Mouse (Mus musculus) forebrain, embryonic 12.5 days (tissue): ENCODE measurements around the gene Syt15. TPM values are rescaled to one million over a fixed set of nuclear protein-coding genes. Genes with fewer than 3 reads are reported as not detected.
A peak's percentile ranks its signal among the peaks of the same experiment; 100 is the strongest.

Source experiments
- ATAC-seq: fragments of 200-750 bp; cut with Nextera tagmentation; 2 replicates; pipeline ENCODE4 v1.8.0; 2017; ENCODE audit warnings: moderate TSS enrichment; ENCODE audit not compliant: low FRiP score
- H3K27ac ChIP-seq: fragments of 300-500 bp; sonication (generic); 2 replicates; pipeline ENCODE4 v1.5.1; 2016; ENCODE audit warnings: mild to moderate bottlenecking
- H3K27me3 ChIP-seq: fragments of 300-500 bp; sonication (generic); 2 replicates; pipeline ENCODE4 v1.6.1; 2016; ENCODE audit warnings: mild to moderate bottlenecking
- H3K36me3 ChIP-seq: fragments of 300-500 bp; sonication (generic); replicated peaks from 2 replicates; pipeline ENCODE4 v1.6.1; 2016; ENCODE audit warnings: mild to moderate bottlenecking
- H3K4me1 ChIP-seq: fragments of 300-500 bp; sonication (generic); 2 replicates; pipeline ENCODE4 v1.6.1; 2016
- H3K4me2 ChIP-seq: fragments of 300-500 bp; sonication (generic); 2 replicates; pipeline ENCODE4 v1.6.1; 2016; ENCODE audit warnings: mild to moderate bottlenecking, moderate library complexity
- H3K4me3 ChIP-seq: fragments of 300-500 bp; sonication (generic); replicated peaks from 2 replicates; pipeline ENCODE4 v1.5.1; 2016; ENCODE audit warnings: mild to moderate bottlenecking
- H3K9ac ChIP-seq: fragments of 300-500 bp; sonication (generic); 2 replicates; pipeline ENCODE4 v1.6.1; 2016; ENCODE audit warnings: mild to moderate bottlenecking
- H3K9me3 ChIP-seq: fragments of 300-500 bp; sonication (generic); 2 replicates; pipeline ENCODE4 v1.6.1; 2016
- WGBS: fragments of 180-500 bp; shearing (Covaris S2); methylation state at CpG from one replicate; pipeline ENCODE4 v1.1.7; 2016; 5-methylcytosine and 5-hydroxymethylcytosine counted together
- polyA plus RNA-seq: library from polyadenylated mRNA; unstranded; fragments of >200 nt; fragmentation: Nextera tagmentation; extraction: Ambion mirVana; gene quantifications from 2 replicates; pipeline ENCODE4 v1.2.1, GENCODE M21; 2016

Gene Syt15
- polyA plus RNA-seq, result 0.13 and 0.27 TPM in 2 replicates

DNA sequence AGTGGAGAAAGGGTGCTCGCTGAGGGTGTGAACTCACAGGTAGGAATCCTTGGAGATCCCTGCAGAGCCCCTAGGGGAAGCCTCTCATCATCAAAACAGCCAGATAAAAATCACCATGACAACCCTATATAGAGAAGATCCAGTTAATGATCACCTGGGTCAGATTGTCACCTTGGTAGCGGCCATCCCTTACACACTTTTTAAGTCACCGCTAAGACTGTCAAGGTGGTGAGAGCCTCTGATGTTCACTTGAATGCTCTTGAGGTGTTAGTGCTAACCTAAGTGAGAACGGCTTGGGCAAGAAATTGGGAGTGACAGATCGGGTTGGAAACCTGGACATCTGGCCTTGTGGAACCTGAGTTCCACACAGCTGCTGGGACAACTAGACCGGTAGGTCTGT is at the start of gene Syt15:
Gene Syt15, plus strand, starts transcription at position 301 of the 400 bp plus-strand sequence.
- no peak for ATAC-seq
- 80% methylated on average over 6 of the region's 6 CpGs for WGBS
- H3K9ac ChIP-seq, result no peak within 1 kb of the TSS
- H3K27ac ChIP-seq, result no peak within 1 kb of the TSS
- peak within 1 kb of the TSS; percentile 50 for H3K4me2 ChIP-seq
- H3K9me3 ChIP-seq, result no peaks in the 10 kb centered on the region
- peak within 1 kb of the TSS; percentile 20 for H3K4me3 ChIP-seq
- H3K4me1 ChIP-seq, result no peaks in the 10 kb centered on the region
- peaks cover 30% of the 10 kb centered on the region for H3K27me3 ChIP-seq
- H3K36me3 ChIP-seq, result no peaks in the 10 kb centered on the region

DNA sequence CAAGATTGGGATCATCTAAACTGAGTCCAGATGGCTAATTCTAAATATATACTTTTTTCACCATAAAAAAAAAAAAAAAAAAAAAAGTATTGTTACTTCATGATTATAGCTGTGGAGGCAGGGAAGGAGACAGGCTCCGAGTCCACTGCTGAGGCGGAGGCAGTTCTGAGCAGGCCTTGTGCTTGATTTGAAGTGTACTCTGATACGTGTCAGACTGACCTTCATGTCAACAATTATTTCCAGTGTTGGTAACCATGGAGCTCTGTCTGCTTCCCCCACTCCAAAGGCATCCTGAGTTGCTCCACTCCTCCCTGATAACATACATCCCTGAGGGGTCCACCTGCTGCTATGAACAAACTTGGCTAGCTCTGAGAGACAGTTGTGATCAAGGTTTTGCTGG is 48.3 kb upstream of the Syt15 start:
- ATAC-seq, result no peak
- Histone ChIP-seq H3K36me3 (no peaks in the 10 kb centered on the region), H3K27ac (no peak overlapping the region), H3K4me2 (no peak overlapping the region), H3K4me1 (no peaks in the 10 kb centered on the region), H3K9me3 (no peaks in the 10 kb centered on the region), H3K9ac (no peak overlapping the region), H3K27me3 (no peaks in the 10 kb centered on the region), H3K4me3 (no peak overlapping the region)
- WGBS, result 92% methylated on average over 3 of the region's 3 CpGs

DNA sequence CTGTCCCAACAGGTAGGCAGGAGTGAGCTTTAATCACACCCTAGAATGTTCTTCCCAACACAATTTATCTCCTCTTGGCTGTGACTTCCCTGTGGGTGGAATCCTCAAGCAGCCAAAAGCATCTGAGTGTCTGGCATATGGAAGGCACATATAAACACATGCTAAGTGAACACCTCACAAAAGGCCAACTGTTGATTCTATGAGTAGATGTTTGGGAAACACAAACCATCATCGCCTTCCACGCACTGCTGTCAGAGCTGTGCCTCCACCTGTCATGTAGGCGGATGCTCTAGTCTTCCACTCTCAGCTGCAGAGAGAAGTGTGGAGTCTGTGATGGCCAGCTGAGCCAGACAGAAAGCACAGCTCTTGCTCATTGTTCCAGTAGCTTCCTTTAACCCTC is 40.0 kb upstream of the Syt15 start:
- WGBS, result 90% methylated on average over 3 of the region's 3 CpGs
- Histone ChIP-seq H3K27me3 (no peaks in the 10 kb centered on the region), H3K9ac (no peak overlapping the region), H3K4me3 (no peak overlapping the region), H3K4me1 (no peaks in the 10 kb centered on the region), H3K4me2 (no peak overlapping the region), H3K27ac (no peak overlapping the region), H3K36me3 (no peaks in the 10 kb centered on the region), H3K9me3 (0 out of 2 replicates have a peak, but pooled peaks cover 2% of the 10 kb centered on the region)
- ATAC-seq, result no peak

GRCm38 (mm10) chr14:34183101-34183500 is 36.3 kb upstream of the Syt15 start:
- no peak for ATAC-seq
- Histone ChIP-seq H3K9me3 (0 out of 2 replicates have a peak, but pooled peaks cover 2% of the 10 kb centered on the region), H3K27ac (no peak overlapping the region), H3K4me2 (no peak overlapping the region), H3K4me3 (no peak overlapping the region), H3K4me1 (no peaks in the 10 kb centered on the region), H3K9ac (no peak overlapping the region), H3K36me3 (no peaks in the 10 kb centered on the region), H3K27me3 (no peaks in the 10 kb centered on the region)
- WGBS, result 94% methylated on average over 1 of the region's 1 CpGs

- H3K9ac ChIP-seq, result no peak overlapping the region
- no peaks in the 10 kb centered on the region for H3K4me1 ChIP-seq
- H3K4me3 ChIP-seq, result no peak overlapping the region
- WGBS, result 67% methylated on average over 5 of the region's 5 CpGs
- no peak for ATAC-seq
- H3K27me3 ChIP-seq, result no peaks in the 10 kb centered on the region
- H3K36me3 ChIP-seq, result no peaks in the 10 kb centered on the region
- H3K27ac ChIP-seq, result no peak overlapping the region
- H3K4me2 ChIP-seq, result no peak overlapping the region
- H3K9me3 ChIP-seq, result no peaks in the 10 kb centered on the region
Observed at GRCm38 (mm10) chr14:34188629-34189028, 30.8 kb upstream of the Syt15 start.

GRCm38 (mm10) chr14:34190361-34190760 is 29.0 kb upstream of the Syt15 start:
- no peaks in the 10 kb centered on the region for H3K9me3 ChIP-seq

DNA sequence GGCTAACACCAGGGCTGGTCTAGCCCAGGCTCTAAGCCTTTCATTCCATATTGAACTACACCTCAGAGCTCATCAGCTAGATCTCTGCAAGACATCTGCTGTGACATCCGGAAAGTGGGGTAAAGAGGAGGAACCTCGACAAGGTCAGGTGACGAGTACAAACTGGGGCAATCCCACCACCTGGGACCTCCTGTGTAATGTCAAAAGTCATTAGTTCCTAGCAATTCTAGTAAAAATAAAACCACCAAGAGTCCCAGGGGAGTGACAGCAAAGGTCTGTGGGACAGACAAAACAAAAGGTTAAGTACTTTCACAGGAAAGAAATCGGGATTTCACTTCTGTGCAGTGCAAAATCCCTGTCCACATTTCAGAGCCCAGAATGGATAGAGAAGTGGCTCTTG is 25.5 kb upstream of the Syt15 start:
- Histone ChIP-seq H3K9me3 (no peaks in the 10 kb centered on the region), H3K27me3 (peaks cover 5% of the 10 kb centered on the region; the same call in 1 of the 2 replicates), H3K4me2 (no peak overlapping the region), H3K9ac (no peak overlapping the region), H3K4me3 (no peak overlapping the region), H3K36me3 (no peaks in the 10 kb centered on the region), H3K27ac (no peak overlapping the region), H3K4me1 (no peaks in the 10 kb centered on the region)
- 86% methylated on average over 4 of the region's 4 CpGs for WGBS
- ATAC-seq, result no peak

More at GRCm38 (mm10) chr14:34190361-34190760, 29.0 kb upstream of the Syt15 start:
- Histone ChIP-seq H3K27ac (no peak overlapping the region), H3K4me1 (no peaks in the 10 kb centered on the region), H3K4me3 (no peak overlapping the region), H3K4me2 (no peak overlapping the region), H3K36me3 (no peaks in the 10 kb centered on the region), H3K27me3 (no peaks in the 10 kb centered on the region), H3K9ac (no peak overlapping the region)
- no peak for ATAC-seq
- WGBS, result 74% methylated on average over 7 of the region's 7 CpGs

- no peaks in the 10 kb centered on the region for H3K36me3 ChIP-seq
- H3K27me3 ChIP-seq, result peaks cover 13% of the 10 kb centered on the region; the same call in 1 of the 2 replicates
- ATAC-seq, result no peak
- H3K4me2 ChIP-seq, result no peak overlapping the region
- H3K9me3 ChIP-seq, result no peaks in the 10 kb centered on the region
- H3K27ac ChIP-seq, result no peak overlapping the region
- no peak overlapping the region for H3K4me3 ChIP-seq
- H3K4me1 ChIP-seq, result no peaks in the 10 kb centered on the region; the same call in 1 of the 2 replicates
- no peak overlapping the region for H3K9ac ChIP-seq
- WGBS, result 89% methylated on average over 15 of the region's 15 CpGs
Observed at GRCm38 (mm10) chr14:34195466-34195865, 23.9 kb upstream of the Syt15 start.

- H3K4me2 ChIP-seq, result no peak overlapping the region
- no peak overlapping the region for H3K4me3 ChIP-seq
- no peak overlapping the region for H3K27ac ChIP-seq
- no peaks in the 10 kb centered on the region for H3K36me3 ChIP-seq
- no peak overlapping the region for H3K9ac ChIP-seq
- WGBS, result 66% methylated on average over 4 of the region's 4 CpGs
- no peaks in the 10 kb centered on the region for H3K9me3 ChIP-seq
- H3K4me1 ChIP-seq, result peaks cover 5% of the 10 kb centered on the region; the same call in 1 of the 2 replicates
- peaks cover 16% of the 10 kb centered on the region; the same call in 1 of the 2 replicates for H3K27me3 ChIP-seq
- ATAC-seq, result no peak
Observed at GRCm38 (mm10) chr14:34196706-34197105, 22.7 kb upstream of the Syt15 start.

GRCm38 (mm10) chr14:34200738-34201230 is 18.6 kb upstream of the Syt15 start:
- peak overlapping the region; percentile 65 for H3K9ac ChIP-seq
- peak overlapping the region; percentile 81 for H3K4me3 ChIP-seq
- ATAC-seq, result peak; percentile 87
- under 1% methylated on average over 19 of the region's 19 CpGs for WGBS
- no peak overlapping the region for H3K27ac ChIP-seq
- H3K27me3 ChIP-seq, result peaks cover 30% of the 10 kb centered on the region; the same call in 1 of the 2 replicates
- H3K4me1 ChIP-seq, result peaks cover 5% of the 10 kb centered on the region; the same call in 1 of the 2 replicates
- H3K4me2 ChIP-seq, result peak overlapping the region; percentile 94
- H3K36me3 ChIP-seq, result no peaks in the 10 kb centered on the region
- no peaks in the 10 kb centered on the region for H3K9me3 ChIP-seq

GRCm38 (mm10) chr14:34201231-34202035 is 18.0 kb upstream of the Syt15 start, which contains the start of gene Gprin2:
TSS of gene Gprin2 (minus strand) at chr14:34201653.
- Histone ChIP-seq H3K4me1 (peaks cover 5% of the 10 kb centered on the region; the same call in 1 of the 2 replicates), H3K9me3 (no peaks in the 10 kb centered on the region), H3K9ac (peak within 1 kb of the TSS; percentile 65), H3K4me3 (peak within 1 kb of the TSS; percentile 81), H3K27me3 (peaks cover 26% of the 10 kb centered on the region; the same call in 1 of the 2 replicates), H3K4me2 (peak within 1 kb of the TSS; percentile 94), H3K27ac (no peak within 1 kb of the TSS), H3K36me3 (no peaks in the 10 kb centered on the region)
- under 1% methylated on average over 38 of the region's 52 CpGs for WGBS
- peak; percentile 80 for ATAC-seq

DNA sequence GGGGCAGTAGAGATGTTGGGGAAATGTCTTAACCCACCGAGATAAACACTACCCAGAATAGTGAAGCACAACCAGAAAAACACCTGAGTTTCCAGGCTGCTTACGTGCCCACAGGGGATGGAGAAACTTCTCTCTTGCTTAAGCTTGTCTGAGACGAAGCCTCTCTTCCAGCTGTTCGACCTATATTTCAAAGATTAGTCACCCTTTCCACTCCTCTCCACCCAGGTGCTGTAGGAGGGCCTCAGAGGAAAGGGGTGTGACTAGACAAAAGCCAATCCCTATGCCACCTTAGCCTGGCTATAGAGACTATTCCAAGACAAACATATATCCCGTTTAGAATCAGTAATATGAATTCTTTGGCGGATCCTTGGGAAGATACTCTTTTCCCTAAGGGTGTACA is 11.4 kb upstream of the Syt15 start:
- no peak for ATAC-seq
- Histone ChIP-seq H3K4me3 (no peak overlapping the region), H3K9me3 (no peaks in the 10 kb centered on the region), H3K4me2 (no peak overlapping the region), H3K4me1 (no peaks in the 10 kb centered on the region), H3K27ac (no peak overlapping the region), H3K36me3 (no peaks in the 10 kb centered on the region), H3K27me3 (0 out of 2 replicates have a peak, but pooled peaks cover 5% of the 10 kb centered on the region), H3K9ac (no peak overlapping the region)
- WGBS, result 82% methylated on average over 6 of the region's 6 CpGs
